Mouse (Mus musculus) right cerebral cortex, postnatal 4 days (tissue): ENCODE measurements around the gene Comt.
A peak's percentile ranks its signal among the peaks of the same experiment; 100 is the strongest.

Experiments used
- DNase-seq: peaks from one replicate; pipeline ENCODE4 v3.0.0-alpha.2; 2022

Comt gene

GRCm38 (mm10) chr16:18387704-18388582, 38.7 kb downstream of the Comt start:
- peak; percentile 10 for DNase-seq

DNA sequence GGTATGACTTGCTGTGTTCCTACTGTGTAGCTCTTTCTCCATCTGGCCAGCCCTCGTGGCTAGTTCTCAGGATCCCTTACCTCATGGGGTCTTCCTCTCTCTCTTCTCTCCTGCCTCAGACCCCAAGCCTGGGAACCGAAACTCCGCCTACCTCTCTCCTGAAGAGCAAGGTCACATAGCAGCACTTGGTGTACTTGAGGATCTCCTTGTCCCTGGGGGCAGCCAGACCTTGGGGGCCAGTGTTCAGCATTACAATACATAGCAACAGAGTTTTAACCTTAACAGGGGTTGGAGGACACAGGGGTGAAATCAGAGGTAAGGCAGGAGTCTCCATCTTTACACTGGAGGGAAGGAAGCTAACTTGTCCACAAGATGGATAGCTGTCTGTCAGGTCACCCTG, 39.7 kb downstream of the Comt start:
- no peak for DNase-seq

GRCm38 (mm10) chr16:18386451-18386850, 40.2 kb downstream of the Comt start:
- DNase-seq = peak; percentile 24

- DNase-seq = no peak
Observed at GRCm38 (mm10) chr16:18385411-18385810, 41.2 kb downstream of the Comt start.

DNA sequence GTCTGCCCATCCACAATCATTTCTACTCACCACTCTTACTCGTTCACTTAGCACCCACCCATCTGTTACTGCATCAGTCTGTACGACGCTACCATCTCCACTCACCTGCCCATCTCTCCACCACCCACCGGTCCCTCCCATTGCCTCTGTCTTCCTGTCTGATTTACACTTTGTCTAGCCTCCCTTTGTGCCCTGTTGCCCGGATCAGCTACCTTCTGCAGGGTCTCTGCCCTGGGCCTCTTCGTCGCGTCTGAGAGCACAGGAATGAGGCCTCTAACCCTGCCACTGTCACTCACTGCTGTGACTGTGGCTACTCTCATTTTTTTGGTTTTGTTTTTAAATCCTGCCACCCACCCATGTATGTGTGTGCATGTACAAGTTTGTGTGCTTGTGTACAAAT, 42.0 kb downstream of the Comt start:
- no peak for DNase-seq

- no peak for DNase-seq
Observed at GRCm38 (mm10) chr16:18384211-18384610, 42.4 kb downstream of the Comt start.

DNA sequence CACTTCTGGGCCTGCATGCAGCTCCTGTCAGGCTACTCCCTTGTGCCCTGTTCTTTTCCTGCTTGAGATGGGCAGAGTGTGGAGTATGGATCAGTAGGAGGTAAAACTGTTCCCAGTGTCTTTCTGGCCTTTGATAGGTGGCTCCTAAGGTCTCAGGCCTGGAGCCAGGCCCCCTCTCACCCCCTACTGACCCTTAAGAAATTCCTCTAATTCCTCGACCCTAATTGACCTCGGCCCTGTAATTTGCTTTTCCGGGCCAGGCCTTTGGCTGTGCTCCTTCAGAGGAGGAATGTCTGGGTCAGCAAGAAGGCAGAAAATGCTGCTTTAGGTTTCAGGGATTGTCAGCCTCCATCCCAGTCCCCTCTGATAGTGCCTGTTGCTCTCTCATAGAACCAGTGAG, 42.9 kb downstream of the Comt start:
- no peak for DNase-seq

DNA sequence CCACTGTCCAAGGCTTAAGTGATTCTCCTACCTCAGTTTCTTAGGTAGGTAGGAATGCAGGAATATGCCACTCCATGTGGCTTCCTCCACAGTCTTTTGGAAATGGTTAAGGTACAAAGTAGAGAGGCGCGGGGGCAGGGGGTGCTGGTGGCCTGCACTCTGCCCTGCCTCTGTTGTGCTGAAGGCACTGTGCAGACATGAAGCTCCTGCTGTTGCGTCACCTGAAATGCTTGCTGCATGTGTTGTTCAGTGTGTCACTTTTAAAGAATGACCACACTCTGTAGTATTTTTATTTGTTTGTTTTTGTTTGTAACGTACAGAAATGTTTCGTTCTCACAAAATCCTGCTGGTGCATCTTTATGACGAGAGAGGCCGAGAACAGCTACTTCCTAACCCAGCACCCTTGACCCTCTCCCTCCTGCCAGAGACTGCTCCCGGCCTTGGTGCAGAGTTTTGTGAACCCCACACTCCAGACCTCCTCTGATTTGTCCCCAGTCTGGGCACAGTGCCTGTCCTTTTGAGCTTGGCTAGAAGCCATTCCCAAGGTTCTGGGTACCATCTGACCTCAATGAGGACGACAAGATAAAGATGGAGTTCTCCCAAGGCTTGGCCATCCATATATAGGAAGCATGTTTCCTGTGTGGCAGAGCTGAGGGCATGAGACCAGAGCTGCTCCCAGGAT, 43.5 kb downstream of the Comt start:
- DNase-seq = no peak

DNA sequence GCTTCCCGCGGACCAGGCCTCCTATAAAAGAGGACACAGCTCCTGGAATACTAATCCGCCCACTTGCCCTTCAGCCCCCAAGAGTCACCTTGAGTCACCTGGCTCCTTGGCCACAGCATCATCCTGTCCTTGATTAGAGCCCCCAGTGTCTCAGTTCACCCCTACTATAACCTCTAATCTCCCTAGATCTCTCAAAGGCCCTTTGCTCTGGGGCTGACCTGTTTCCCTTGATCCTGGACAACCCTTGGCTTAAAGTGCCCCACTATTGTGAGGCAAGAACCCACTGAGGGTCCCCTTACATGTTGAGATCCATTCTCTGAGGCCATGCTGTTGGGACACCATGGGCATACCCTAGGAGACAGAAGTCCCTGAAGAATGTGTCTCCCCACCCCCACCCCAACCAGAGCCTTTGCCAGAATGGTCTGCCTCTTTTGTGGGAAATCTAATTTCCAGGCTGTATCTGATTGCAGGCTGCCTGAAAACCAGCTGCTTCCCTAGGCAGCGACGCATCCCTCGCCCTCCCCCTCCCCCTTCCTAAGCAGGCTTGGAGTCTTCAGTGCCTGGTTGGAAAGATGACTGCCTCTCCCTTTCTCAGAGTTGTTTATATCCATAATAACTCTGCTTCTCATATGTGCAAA, 44.9 kb downstream of the Comt start:
- peak; percentile 55 for DNase-seq

GRCm38 (mm10) chr16:18380495-18381063, 46.1 kb downstream of the Comt start:
- DNase-seq = no peak

- DNase-seq = no peak
Observed at GRCm38 (mm10) chr16:18379338-18380001, 47.2 kb downstream of the Comt start.

- DNase-seq = no peak
Observed at GRCm38 (mm10) chr16:18378489-18378888, 48.2 kb downstream of the Comt start.

DNA sequence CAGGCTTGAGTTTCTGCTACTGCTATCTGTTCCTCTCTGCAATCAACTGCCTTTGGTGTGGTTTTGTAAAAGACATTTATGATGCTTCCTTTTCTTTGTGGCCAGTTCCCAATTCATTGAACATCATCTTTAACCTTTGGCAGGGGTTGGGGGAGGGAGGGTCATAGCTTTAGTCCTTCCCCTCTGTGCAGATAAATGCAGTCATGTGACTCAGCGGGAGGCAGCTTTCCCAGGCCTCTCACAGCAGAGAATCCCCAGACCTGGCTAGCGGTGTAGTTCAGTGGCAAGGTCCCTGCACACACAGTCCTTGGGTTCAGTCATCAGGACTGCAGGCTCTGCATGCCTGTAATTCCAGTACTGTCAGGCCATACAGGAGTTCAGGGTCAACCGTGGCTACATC, 49.4 kb downstream of the Comt start:
- no peak for DNase-seq

DNA sequence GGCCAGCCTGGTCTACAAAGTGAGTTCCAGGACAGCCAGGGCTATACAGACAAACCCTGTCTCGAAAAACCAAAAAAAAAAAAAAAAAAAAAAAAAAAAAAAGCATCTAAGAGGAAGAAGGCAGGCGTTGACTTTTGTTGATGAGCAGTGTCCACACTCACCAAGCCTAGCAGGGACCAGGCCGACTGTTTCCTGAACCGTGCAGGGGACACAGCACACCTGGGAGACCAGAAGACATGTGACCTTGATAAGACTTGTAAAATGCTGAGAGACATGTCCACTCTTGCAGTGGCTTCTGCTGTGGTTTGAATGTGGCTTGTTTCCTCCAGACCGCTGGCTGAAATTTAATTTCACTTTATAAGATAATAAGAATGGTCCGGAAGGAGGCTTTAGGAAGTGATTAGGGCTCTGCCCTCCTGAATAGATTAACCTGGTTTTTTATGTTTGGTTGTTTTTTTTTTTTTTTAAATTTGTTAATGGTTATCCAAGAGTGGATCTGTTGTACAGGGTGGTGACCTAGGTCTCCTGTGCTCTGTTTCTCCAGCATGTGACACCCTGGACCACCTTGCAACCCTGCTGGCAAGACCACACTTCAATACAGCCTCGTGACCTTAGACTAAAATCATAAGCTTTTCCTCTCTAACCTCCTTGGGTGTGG, 50.2 kb downstream of the Comt start:
- DNase-seq = no peak

GRCm38 (mm10) chr16:18373632-18374031, 53.0 kb downstream of the Comt start:
- no peak for DNase-seq

DNA sequence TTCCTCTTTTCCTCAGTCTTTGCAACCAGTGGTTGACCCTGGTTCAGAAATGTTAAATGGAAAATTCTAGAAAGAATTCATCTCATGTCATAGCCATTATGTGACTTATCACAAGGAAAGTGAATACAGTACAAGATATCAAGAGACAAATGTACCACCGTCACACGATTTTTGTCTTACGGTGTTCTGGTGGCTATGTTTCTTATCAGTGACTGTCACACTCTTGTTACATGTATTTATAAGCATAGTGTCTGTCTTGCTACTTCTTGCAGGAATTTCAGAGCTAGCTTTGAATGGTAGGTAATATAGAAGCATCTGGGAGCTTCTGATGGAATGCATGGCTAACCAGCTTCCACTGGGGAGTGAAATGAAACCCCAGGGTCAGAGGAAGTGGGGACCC, 56.5 kb downstream of the Comt start:
- no peak for DNase-seq

- DNase-seq = no peak
Observed at GRCm38 (mm10) chr16:18366849-18367248, 59.8 kb downstream of the Comt start.

DNA sequence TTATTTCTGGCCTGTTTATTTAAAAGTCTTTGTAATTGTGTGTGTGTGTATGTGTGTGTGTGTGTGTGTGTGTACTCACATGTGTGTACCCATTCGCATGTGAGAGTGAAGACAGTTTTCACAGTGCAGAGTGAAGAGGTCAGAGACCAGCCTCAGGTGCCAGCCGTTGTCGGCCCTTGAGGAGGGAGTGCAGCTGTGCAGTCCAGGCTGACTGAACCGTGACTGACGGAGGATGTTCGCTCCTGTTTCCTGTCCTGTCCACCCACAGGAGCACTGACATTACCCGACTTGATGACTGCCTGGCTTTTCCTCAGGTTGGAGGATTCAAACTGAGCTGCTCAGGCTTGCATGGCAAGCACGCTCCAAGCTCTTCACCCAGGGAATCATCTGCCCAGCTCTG, 63.7 kb downstream of the Comt start:
- no peak for DNase-seq

GRCm38 (mm10) chr16:18360151-18360805, 66.4 kb downstream of the Comt start:
- no peak for DNase-seq

DNA sequence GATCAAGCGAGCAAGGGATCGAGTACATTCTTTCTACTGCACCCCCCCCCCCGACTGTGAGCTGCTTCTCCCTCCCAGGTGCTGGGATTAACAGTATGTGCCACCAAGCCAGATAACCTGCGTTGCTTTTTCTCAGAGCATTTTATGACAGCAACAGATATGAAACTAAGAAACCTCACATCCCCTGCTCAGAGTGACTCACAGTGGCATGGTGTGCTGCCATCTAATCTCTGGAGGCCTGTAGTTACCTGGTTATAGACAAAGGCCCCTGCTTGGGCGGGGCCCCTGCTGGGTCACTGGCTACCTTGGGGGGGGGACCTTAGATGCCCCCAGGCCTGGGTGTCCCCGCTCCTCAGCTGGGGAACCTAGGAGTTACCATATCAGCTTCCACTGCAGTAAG, 68.7 kb downstream of the Comt start:
- DNase-seq = no peak

DNA sequence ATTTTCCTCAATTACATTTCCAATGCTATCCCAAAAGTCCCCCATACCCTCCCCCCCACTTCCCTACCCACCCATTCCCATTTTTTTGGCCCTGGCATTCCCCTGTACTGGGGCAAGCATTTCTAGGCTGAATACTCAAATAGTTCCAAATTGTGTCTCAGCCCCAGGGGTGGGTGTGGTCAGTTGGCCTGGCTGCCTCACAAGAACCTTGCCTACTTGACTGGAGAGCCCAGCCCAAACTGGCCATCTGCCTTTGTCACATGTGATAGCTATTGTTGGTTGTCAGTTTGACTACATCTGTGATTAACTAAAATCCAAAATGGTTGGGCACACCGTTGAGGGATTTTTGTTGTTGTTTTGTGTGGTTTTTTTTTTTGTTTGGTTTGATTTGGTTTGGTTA, 69.7 kb downstream of the Comt start:
- DNase-seq = no peak
